Comparison of ENCODE assay signal across 8 mouse cellular contexts in genomic region chr11:115613138-115613945, GRCm38 (mm10). TPM values are rescaled to one million over a fixed set of nuclear protein-coding genes. Genes with fewer than 3 reads are reported as not detected.
DNase-seq lines count a peak whose midpoint lies in the region; ATAC-seq lines count a peak whose summit lies in the region.

No protein-coding gene starts in this region.

- peak; percentile 3; the same call in 1 of the 2 replicates for ATAC-seq in intestine, embryonic 16.5 days

- peak overlapping the region; percentile 80 for H3K9ac ChIP-seq in intestine, embryonic 16.5 days (ENCODE audit: low read depth, low read length)

- no peaks in the 10 kb centered on the region for H3K9me3 ChIP-seq in erythroblast, embryonic 14.5 days (ENCODE audit: control insufficient read depth, low read length)
- H3K9me3 ChIP-seq in intestine, embryonic 16.5 days (ENCODE audit: control insufficient read depth, low read length), result no peaks in the 10 kb centered on the region

- H3K27me3 ChIP-seq in erythroblast, embryonic 14.5 days (ENCODE audit: control insufficient read depth), result no peaks in the 10 kb centered on the region
- no peaks in the 10 kb centered on the region for H3K27me3 ChIP-seq in intestine, embryonic 16.5 days (replicated peaks; ENCODE audit: control insufficient read depth, insufficient read depth, low read length)

- DNase-seq in spleen, postnatal 4 days (ENCODE audit: low spot score in 2 of 2), result peak; percentile 45 to 70
- DNase-seq in spleen, adult 12 weeks (ENCODE audit: low spot score), result no peak
- peak; percentile 67 for DNase-seq in thymus, postnatal 0 days (ENCODE audit: low spot score)
- no peak for DNase-seq in right cerebral cortex, postnatal 36 days (ENCODE audit: low spot score in 2 of 2)
- DNase-seq in adipocyte (ENCODE audit: low spot score), result no peak

- peak overlapping the region; percentile 90 for H3K4me2 ChIP-seq in intestine, embryonic 16.5 days (ENCODE audit: low read depth, low read length)

- H3K4me1 ChIP-seq in erythroblast, embryonic 14.5 days (ENCODE audit: control insufficient read depth), result peaks cover 54% of the 10 kb centered on the region
- H3K4me1 ChIP-seq in intestine, embryonic 16.5 days (ENCODE audit: control insufficient read depth, insufficient read depth, low read length), result peaks cover 15% of the 10 kb centered on the region

- peak overlapping the region; percentile 96 for H3K27ac ChIP-seq in intestine, embryonic 16.5 days (ENCODE audit: low read length)
- H3K27ac ChIP-seq in macrophage, result peak overlapping the region; percentile 80

- H3K4me3 ChIP-seq in erythroblast, embryonic 14.5 days (replicated peaks), result peak overlapping the region; percentile 83
- H3K4me3 ChIP-seq in intestine, embryonic 16.5 days (ENCODE audit: low read length), result peak overlapping the region; percentile 69
- H3K4me3 ChIP-seq in macrophage (ENCODE audit: inconsistent target), result peak overlapping the region; percentile 59

- WGBS in intestine, embryonic 16.5 days, result under 1% methylated on average over 16 of the region's 16 CpGs
- WGBS in macrophage (ENCODE audit: missing documents), result 2% methylated on average over 16 of the region's 16 CpGs

- H3K36me3 ChIP-seq in erythroblast, embryonic 14.5 days (ENCODE audit: control insufficient read depth), result peaks cover 65% of the 10 kb centered on the region
- peaks cover 2% of the 10 kb centered on the region; the same call in 1 of the 2 replicates for H3K36me3 ChIP-seq in intestine, embryonic 16.5 days (ENCODE audit: control insufficient read depth, insufficient read depth, low read length)
- peaks cover 52% of the 10 kb centered on the region for H3K36me3 ChIP-seq in macrophage (ENCODE audit: inconsistent target)

- H3K79me2 ChIP-seq in macrophage (ENCODE audit: inconsistent target), result no peaks in the 10 kb centered on the region; the same call in 1 of the 2 replicates

RNA-seq across cellular contexts. Expression of gene Mif4gd, which starts 0.6 kb away (rescaled TPM):
- polyA plus RNA-seq in erythroblast, embryonic 14.5 days (2012), result 3.6 and 4.8 TPM in 2 replicates
- 33.5 and 34.5 TPM in 2 replicates for polyA plus RNA-seq in intestine, embryonic 16.5 days (2015; fragmentation: Nextera tagmentation; extraction: Ambion mirVana)
- total RNA-seq in macrophage (2018; cell fraction: chromatin; rRNA removed), result 10 to 100 TPM; 17.5 to 86.6 (median 58.6) TPM
- 10 to 100 TPM; 38.8 to 58.2 (median 50.4) TPM for total RNA-seq in macrophage (2018; cell fraction: cytosol; rRNA removed)
- 100 to 1,000 TPM in 1 of 26 experiments, 10 to 100 TPM in 25; 30.6 to 102 (median 72.1) TPM for total RNA-seq in macrophage (2018; cell fraction: nucleus; rRNA removed)
- 24.9 to 57.5 TPM (median 29.7 TPM) in 3 replicates for polyA plus RNA-seq in macrophage (2018)
- 120 and 121 TPM in 2 replicates for polyA plus RNA-seq in thymus, postnatal 0 days (2015; fragmentation: Nextera tagmentation; extraction: Ambion mirVana)

RNA-seq across cellular contexts. Expression of gene Gga3, which starts 9.5 kb away (rescaled TPM):
- 0.78 and 0.93 TPM in 2 replicates for polyA plus RNA-seq in erythroblast, embryonic 14.5 days (2012)
- 16.8 and 18.8 TPM in 2 replicates for polyA plus RNA-seq in intestine, embryonic 16.5 days (2015; fragmentation: Nextera tagmentation; extraction: Ambion mirVana)
- 100 to 1,000 TPM in 17 of 26 experiments, 10 to 100 TPM in 9; 46.6 to 225 (median 115) TPM for total RNA-seq in macrophage (2018; cell fraction: chromatin; rRNA removed)
- total RNA-seq in macrophage (2018; cell fraction: cytosol; rRNA removed), result 10 to 100 TPM; 12.4 to 32.6 (median 22.4) TPM
- 100 to 1,000 TPM in 5 of 26 experiments, 10 to 100 TPM in 21; 28.6 to 160 (median 60.7) TPM for total RNA-seq in macrophage (2018; cell fraction: nucleus; rRNA removed)
- polyA plus RNA-seq in macrophage (2018), result 15.8 to 69.3 TPM (median 37.7 TPM) in 3 replicates
- 20.1 and 20.9 TPM in 2 replicates for polyA plus RNA-seq in thymus, postnatal 0 days (2015; fragmentation: Nextera tagmentation; extraction: Ambion mirVana)

RNA-seq across cellular contexts. Expression of gene Mrps7, which starts 9.6 kb away (rescaled TPM):
- 5.1 and 6.7 TPM in 2 replicates for polyA plus RNA-seq in erythroblast, embryonic 14.5 days (2012)
- 90.0 and 103 TPM in 2 replicates for polyA plus RNA-seq in intestine, embryonic 16.5 days (2015; fragmentation: Nextera tagmentation; extraction: Ambion mirVana)
- 10 to 100 TPM in 12 of 26 experiments, 1 to 10 TPM in 14; 2.4 to 16.2 (median 8.0) TPM for total RNA-seq in macrophage (2018; cell fraction: chromatin; rRNA removed)
- 10 to 100 TPM; 21.8 to 37.3 (median 29.2) TPM for total RNA-seq in macrophage (2018; cell fraction: cytosol; rRNA removed)
- 10 to 100 TPM in 18 of 26 experiments, 1 to 10 TPM in 8; 7.1 to 24.1 (median 11.5) TPM for total RNA-seq in macrophage (2018; cell fraction: nucleus; rRNA removed)
- polyA plus RNA-seq in macrophage (2018), result 21.1 to 35.5 TPM (median 25.6 TPM) in 3 replicates
- polyA plus RNA-seq in thymus, postnatal 0 days (2015; fragmentation: Nextera tagmentation; extraction: Ambion mirVana), result 81.2 and 85.3 TPM in 2 replicates

RNA-seq across cellular contexts. Expression of gene Slc25a19, which starts 14.8 kb away (rescaled TPM):
- 0.99 and 1.3 TPM in 2 replicates for polyA plus RNA-seq in erythroblast, embryonic 14.5 days (2012)
- 30.3 and 31.3 TPM in 2 replicates for polyA plus RNA-seq in intestine, embryonic 16.5 days (2015; fragmentation: Nextera tagmentation; extraction: Ambion mirVana)
- total RNA-seq in macrophage (2018; cell fraction: chromatin; rRNA removed), result 10 to 100 TPM; 11.5 to 92.4 (median 48.7) TPM
- 10 to 100 TPM in 25 of 26 experiments, 1 to 10 TPM in 1; 8.4 to 30.4 (median 22.0) TPM for total RNA-seq in macrophage (2018; cell fraction: cytosol; rRNA removed)
- total RNA-seq in macrophage (2018; cell fraction: nucleus; rRNA removed), result 10 to 100 TPM; 15.6 to 83.5 (median 39.5) TPM
- polyA plus RNA-seq in macrophage (2018), result 14.9 to 26.4 TPM (median 17.0 TPM) in 3 replicates
- polyA plus RNA-seq in thymus, postnatal 0 days (2015; fragmentation: Nextera tagmentation; extraction: Ambion mirVana), result 35.5 and 39.5 TPM in 2 replicates

RNA-seq across cellular contexts. Expression of gene Nup85, which starts 49.1 kb away (rescaled TPM):
- 2.8 and 4.0 TPM in 2 replicates for polyA plus RNA-seq in erythroblast, embryonic 14.5 days (2012)
- polyA plus RNA-seq in intestine, embryonic 16.5 days (2015; fragmentation: Nextera tagmentation; extraction: Ambion mirVana), result 115 and 134 TPM in 2 replicates
- total RNA-seq in macrophage (2018; cell fraction: chromatin; rRNA removed), result 10 to 100 TPM in 25 of 26 experiments, 1 to 10 TPM in 1; 10.0 to 98.2 (median 49.3) TPM
- total RNA-seq in macrophage (2018; cell fraction: cytosol; rRNA removed), result 10 to 100 TPM in 25 of 26 experiments, 1 to 10 TPM in 1; 8.5 to 19.6 (median 14.7) TPM
- 100 to 1,000 TPM in 1 of 26 experiments, 10 to 100 TPM in 24, 1 to 10 TPM in 1; 8.9 to 116 (median 27.8) TPM for total RNA-seq in macrophage (2018; cell fraction: nucleus; rRNA removed)
- 11.4 to 41.8 TPM (median 14.7 TPM) in 3 replicates for polyA plus RNA-seq in macrophage (2018)
- 148 and 163 TPM in 2 replicates for polyA plus RNA-seq in thymus, postnatal 0 days (2015; fragmentation: Nextera tagmentation; extraction: Ambion mirVana)

Comparison
In these comparisons a context has a peak if more than half of its experiments do, and no peak if none do; other contexts are left out.
1. DNase-seq: peak in spleen, postnatal 4 days (2 of 2) and thymus, postnatal 0 days (single experiment); none in spleen, adult 12 weeks (single experiment), right cerebral cortex, postnatal 36 days (0 of 2) and adipocyte (single experiment).
2. Peak in every context shown above with its lines, with median percentiles within 50 percentile points of each other: H3K4me3 ChIP-seq.